Mouse (Mus musculus) lung, postnatal 4 days (tissue): ENCODE data around the gene Eci1.
"Not testable (repeated sequence)": the region's sequence is repeated elsewhere in the genome, so short reads cannot be mapped to it uniquely, and the experiment has no call there.

ENCODE experiments used
- DNase-seq, 2 experiments: peaks; one replicate each; pipeline ENCODE4 v3.0.0; 2021

Gene Eci1

GRCm38 (mm10) chr17:24441148-24441547, 14.7 kb downstream of the Eci1 start:
- DNase-seq = no peak

GRCm38 (mm10) chr17:24442107-24442506, 15.7 kb downstream of the Eci1 start:
- no peak for DNase-seq

DNA sequence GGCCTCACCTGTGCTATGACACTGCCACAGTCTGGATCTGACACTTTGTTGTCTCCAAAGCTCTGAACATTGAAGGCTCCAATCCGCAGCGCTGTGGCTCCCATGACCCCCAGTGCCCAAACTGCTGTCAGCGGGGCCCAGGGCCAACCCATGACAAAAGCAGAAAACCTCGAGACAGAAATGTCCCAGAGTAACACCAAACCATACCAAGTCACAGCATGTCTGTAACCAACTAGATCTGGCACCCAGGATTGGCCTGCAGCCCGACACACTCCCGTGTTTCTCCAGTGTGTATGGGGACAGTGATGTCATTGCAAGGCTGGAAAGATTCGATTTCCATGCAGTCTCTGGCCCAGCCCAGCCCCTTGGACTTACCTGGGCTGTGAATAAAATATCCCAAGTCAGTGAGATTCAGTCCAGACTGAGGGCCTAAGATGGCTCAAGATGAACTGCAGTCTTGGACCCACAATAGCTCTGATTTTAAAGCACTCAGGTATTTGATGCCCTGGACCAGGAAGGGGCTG, 16.3 kb downstream of the Eci1 start, which contains the start of gene Dnase1l2:
Gene Dnase1l2, minus strand, starts transcription at position 474 of the 524 bp plus-strand sequence.
- no peak for DNase-seq

- DNase-seq = no peak
These were observed 17.0 kb downstream of the Eci1 start for GRCm38 (mm10) chr17:24443409-24443808.

DNA sequence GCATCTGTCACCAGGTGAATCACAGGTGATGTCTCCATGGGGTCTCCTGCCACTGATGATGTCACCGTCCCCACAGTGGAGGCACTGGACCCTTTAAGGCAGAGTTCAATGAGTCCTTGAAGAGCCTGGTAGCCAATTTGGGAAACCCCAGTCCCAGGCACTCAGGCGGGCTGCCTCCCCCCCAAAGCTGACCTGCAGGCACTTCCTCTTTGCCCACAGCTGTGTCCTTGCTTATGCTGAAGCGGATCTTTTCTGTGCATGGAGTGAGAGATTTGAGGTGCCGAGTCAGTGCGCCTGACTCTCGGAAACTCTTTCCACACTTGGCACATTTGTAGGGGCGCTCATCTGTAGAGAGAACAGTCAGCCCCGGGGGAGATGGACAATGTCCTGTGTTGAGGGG, 20.1 kb downstream of the Eci1 start:
- no peak for DNase-seq

- DNase-seq = no peak
These were observed 23.1 kb downstream of the Eci1 start for GRCm38 (mm10) chr17:24449507-24449906.

GRCm38 (mm10) chr17:24451220-24451619, 24.8 kb downstream of the Eci1 start:
- no peak for DNase-seq

DNA sequence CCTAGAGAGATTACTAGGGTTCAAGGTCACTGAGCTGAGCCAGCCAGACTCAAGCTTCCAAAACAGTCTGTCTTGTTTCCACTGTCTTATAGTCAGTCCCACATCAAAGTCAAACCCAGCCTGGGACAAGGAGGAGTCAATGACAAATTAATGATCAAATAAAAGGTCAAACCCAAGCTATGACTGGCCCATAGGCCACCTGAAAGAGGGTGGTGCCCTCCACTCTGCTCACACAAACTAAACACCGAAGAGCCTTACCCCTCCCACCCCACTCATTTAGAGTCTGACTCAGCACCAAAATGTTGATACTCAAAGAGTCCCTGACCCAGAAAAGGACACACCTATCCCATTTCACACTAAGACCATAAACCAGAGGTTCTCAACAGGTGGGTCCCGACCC, 26.9 kb downstream of the Eci1 start:
- DNase-seq = no peak

- DNase-seq = no peak
These were observed 27.8 kb downstream of the Eci1 start for GRCm38 (mm10) chr17:24454218-24454755.

DNA sequence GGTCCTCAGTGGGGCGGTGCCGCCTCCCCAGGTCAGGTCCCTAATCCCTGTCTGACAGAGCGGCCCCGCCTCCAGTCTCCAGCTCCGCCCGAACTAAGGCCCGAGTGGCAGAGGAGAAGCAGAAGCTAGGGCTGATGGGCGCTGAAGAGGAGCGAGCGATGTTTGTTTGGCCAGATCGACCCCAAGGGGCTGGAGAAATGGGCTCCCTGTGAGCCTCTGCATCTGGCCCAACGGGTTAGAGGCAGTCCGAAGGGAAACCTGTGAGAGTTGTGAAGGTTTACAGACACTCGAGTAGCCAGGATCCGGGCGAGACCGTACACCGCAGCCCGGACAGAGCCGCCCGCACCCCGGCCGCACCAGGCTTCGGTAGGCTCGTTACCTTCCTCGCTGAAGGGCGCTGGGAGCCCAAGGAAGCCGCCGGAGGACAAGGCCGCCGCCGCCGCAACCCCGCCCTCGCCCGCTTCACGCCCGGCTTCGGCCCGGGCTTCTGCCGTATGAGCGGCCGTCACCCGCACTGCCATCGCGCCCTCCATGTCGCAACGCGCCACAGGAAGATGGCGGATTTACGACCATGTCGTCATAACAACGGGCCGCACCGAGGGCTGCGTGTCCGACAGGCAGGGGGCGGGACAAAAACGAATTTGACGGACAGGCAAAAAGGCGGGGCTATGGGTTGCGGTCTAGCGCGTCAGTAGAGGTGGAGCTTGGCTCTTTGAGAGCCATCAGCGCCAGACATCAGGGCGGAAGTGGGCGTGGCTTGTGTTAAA, 28.5 kb downstream of the Eci1 start:
- DNase-seq = peak; percentile 100

DNA sequence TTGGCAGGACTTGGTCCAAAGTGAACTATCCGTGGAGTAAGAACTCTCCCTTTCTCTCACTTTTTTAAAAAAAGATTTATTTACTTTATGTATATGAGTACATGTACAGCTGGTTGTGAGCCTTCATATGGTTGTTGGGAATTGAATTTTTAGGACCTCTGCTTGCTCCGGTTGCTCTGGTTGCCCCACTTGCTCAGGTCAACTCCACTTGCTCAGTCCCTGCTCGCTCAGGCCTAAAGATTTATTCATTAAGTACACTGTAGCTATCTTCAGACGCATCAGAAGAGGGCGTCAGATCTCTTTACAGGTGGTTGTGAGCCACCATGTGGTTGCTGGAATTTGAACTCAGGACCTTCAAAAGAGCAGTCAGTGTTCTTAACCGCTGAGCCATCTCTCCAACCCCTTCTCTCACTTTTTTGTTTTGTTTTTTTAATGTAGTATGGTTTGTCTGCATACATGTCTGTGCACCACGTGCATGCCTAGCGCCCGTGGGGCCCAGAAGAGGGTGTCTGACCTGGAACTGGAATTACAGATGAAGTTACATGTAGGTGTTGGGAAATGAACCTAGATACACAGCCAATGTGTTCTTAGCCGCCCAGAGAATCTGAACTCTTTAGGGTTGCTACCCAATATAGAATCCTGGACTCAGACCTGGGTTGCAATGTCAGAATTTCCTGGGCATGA, 29.2 kb downstream of the Eci1 start:
- DNase-seq = not testable (repeated sequence)

GRCm38 (mm10) chr17:24461580-24461979, 35.1 kb downstream of the Eci1 start:
- no peak for DNase-seq

GRCm38 (mm10) chr17:24462932-24463331, 36.5 kb downstream of the Eci1 start:
- no peak for DNase-seq

DNA sequence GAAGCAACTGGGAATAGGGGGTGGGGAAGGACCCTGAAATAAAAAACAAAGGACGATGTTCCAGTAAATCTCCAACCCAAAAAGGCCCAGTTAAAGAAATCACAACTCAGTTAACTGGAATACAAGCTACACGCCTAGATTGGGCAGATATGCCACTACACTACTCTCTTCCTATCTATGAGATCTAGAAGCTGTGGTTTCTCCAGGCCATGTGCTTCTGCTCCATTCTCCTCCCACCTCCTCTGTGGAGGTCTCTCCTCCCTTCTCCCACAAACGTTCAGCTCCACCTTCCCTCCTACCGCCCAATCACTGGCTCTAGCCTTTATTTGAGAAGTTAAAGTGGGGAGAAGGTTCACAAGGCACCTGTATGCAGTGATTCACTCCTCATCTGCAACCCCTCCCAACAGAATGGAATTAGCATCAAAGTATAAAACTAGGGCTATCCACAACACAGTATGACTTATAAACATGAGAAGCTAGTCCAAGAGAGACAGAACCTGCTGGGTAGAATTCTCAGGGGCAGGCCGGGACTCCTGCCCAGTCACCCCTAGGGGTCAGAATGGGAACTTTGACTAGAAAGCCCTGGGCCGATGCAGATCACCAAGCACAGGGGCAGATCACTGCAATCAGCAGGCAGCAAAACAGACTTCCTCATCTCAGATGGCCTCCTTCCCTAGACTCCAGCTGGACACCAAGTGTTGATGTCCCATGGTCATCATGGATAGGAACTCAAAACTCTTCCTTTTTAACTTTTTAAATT, 37.1 kb downstream of the Eci1 start:
- DNase-seq = no peak

DNA sequence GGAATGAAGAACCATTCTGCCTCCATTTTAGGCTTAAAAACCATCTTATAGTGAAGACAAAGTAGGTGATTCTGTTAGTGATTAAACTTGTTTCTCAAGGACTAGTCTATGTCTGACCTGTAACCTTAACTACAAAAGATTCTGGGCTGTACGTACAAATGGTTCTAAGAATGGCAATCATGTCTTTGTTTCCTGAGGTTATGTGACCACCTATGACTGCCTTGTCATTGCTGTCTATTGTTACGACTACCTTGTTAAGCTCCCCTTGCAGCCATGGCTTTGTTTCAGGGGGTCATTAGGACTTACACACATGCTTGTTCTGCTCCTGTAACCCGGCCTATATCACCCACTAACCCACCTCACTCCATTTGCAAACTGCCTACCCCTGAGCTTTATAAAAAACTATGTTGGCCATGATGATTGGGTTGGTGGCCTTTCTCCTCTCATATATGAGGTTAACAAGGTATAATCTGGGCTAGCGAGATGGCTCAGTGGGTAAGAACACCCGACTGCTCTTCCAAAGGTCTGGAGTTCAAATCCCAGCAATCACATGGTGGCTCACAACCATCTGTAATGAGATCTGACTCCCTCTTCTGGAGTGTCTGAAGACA, 42.3 kb downstream of the Eci1 start:
- no peak for DNase-seq

DNA sequence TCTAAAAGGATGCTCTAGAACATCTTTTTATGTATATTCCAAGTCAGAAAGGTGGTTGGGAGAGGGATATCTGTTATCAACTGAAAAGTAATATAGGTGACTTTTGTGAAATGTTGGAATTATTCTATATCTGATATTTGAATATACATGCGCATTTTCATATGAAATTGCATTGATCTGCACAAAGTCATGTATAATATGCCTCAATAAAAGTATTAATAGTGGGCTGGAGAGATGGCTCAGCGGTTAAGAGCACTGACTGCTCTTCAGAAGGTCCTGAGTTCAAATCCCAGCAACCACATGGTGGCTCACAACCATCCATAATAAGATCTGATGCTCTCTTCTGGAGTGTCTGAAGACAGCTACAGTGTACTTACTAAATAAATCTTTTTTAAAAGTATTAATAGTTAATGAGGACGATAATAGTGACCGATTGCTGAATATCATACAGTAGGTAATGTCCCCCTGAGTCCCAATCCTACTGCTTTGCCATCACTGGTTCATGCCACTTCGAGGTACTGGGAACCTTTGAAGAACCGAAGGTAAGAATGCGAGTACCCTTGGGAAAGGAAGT, 43.0 kb downstream of the Eci1 start:
- DNase-seq = no peak

- DNase-seq = peak; percentile 98 to 99
These were observed 43.6 kb downstream of the Eci1 start, which contains the start of the genes E4f1 and Pgp for GRCm38 (mm10) chr17:24469910-24470602. E4f1 (minus strand) TSS chr17:24470313. Pgp (plus strand) TSS chr17:24470392.

- peak; percentile 59 to 63 for DNase-seq
These were observed 44.5 kb downstream of the Eci1 start for GRCm38 (mm10) chr17:24470701-24471527.

DNA sequence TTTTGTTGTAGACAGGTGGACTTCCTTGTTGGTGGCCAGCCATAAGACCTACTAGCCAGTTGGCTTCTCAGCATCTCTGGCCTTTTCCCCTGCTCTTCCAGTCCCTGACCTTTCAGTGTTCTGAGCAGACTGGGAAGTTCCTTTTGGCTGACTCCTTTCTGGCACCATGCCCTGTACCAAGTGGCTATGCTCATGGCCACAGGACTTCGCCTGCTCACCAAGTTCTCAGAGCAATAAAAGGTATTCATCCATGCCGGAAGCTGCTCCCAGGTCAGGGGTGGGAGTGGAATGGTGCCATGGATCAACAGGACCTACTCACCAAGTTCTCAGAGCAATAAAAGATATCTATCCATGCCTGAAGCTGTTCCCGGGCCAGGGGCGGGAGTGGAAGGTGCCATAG, 46.1 kb downstream of the Eci1 start:
- peak in 1 of 2 experiments; percentile 49 for DNase-seq

DNA sequence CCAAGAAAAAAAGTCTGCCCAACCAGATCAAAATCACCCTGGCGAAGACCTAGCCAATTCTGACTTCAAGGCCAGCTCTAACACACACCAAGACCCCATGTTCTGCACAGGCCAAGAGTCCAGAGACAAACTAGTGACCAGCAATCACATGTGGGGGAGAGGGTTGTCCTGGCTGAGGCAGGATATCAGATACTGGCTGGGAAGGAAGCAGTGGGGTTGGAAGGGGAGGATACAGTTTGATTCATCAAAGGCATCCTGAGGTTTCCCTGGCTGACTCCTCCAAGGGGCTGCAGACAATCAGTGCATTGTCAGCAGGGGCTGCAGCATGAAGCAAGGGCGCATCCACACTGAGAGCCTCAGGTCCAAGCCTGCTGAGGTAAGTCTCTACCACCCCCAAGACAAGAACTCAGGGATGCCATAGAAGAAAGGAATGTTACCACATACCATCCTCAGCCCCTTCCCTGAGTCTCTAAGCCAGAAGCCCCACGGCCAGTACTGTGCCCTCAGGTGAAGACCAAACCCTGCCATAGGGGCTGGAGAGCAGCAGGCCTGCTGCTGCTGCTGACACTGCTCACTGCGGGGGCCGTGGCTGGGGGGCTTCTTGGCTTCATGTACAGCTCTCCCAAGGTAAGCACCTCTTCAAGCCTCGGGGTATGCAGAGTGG, 47.3 kb downstream of the Eci1 start, which contains the start of gene Bricd5:
Gene Bricd5, plus strand, starts transcription at position 273 of the 664 bp plus-strand sequence.
- no peak for DNase-seq
